Mouse (Mus musculus): ENCODE data around the gene Oprl1. TPM values are rescaled to one million over a fixed set of nuclear protein-coding genes. Genes with fewer than 3 reads are reported as not detected.

The Oprl1 gene
- total and polyA plus RNA-seq, 2 experiments, result 0.06 TPM; not detected in 1

DNA sequence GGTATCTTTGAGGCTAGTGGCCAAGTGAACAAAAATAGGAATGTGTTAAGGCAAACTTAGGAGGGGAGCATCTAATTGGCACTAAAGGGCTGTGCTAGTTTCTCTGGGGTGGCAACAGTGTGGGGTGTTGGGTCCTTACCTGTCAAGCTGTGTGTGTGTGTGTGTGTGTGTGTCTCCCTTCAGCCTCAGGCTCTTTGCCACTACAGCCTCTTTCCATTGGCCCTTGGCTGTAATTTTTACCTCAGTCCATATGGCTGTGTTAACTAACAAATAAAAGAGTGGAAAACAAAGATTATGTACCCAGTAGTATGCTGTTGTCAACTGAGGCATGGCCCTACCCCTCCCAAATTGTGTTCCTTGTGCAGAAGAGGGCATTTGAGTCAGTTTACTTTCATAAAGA is 53.6 kb downstream of the Oprl1 start:
- Histone ChIP-seq H3K79me2 (ENCODE audit: control insufficient read depth, insufficient read depth, low read length) (no peaks in the 10 kb centered on the region), H3K4me1 (ENCODE audit: control insufficient read depth, insufficient read depth, low read length) (no peaks in the 10 kb centered on the region), H3K36me3 (ENCODE audit: control insufficient read depth, insufficient read depth, low read length) (no peaks in the 10 kb centered on the region), H3K27me3 (ENCODE audit: control insufficient read depth, insufficient read depth, low read length) (no peaks in the 10 kb centered on the region), H3K4me3 (ENCODE audit: insufficient read depth, low read depth, low read length) (no peak overlapping the region), H3K9ac (ENCODE audit: low read depth, low read length) (no peak overlapping the region), H3K27ac (replicated peaks; ENCODE audit: insufficient read depth, low read depth, low read length) (no peak overlapping the region)
- DNase-seq (ENCODE audit: extremely low read depth, low read depth, low spot score), result no peak
- TF ChIP-seq POLR2A (IDR thresholded peaks at IDR 0.05; ENCODE audit: extremely low read depth, insufficient read depth, low read length) (no peak), CTCF (IDR thresholded peaks at IDR 0.05; ENCODE audit: low read depth, low read length) (no peak)

DNA sequence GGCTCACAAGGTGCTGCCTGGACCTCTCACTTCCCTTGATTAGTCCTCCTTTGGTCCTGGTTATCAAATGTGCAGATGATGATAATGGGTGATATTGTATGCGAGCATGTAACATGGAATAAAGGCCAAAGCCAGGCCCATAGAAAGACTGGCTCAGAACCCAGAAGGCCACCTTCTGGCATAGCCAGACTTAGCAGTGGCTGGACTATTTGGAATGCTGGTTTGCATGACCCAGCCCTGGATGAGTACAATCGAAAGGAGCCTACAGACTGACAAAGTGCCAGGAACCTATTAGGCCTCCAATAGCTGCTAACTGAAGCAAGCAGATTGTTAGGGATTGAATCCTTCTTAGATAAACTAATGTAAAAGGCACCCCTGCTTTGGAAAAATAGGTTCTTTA is 54.6 kb downstream of the Oprl1 start:
- TF ChIP-seq POLR2A (IDR thresholded peaks at IDR 0.05; ENCODE audit: extremely low read depth, insufficient read depth, low read length), result no peak
- no peak for TF ChIP-seq CTCF (IDR thresholded peaks at IDR 0.05; ENCODE audit: low read depth, low read length)
- no peak overlapping the region for H3K4me3 ChIP-seq (ENCODE audit: insufficient read depth, low read depth, low read length)
- H3K79me2 ChIP-seq (ENCODE audit: control insufficient read depth, insufficient read depth, low read length), result no peaks in the 10 kb centered on the region
- no peak overlapping the region for H3K9ac ChIP-seq (ENCODE audit: low read depth, low read length)
- no peak overlapping the region for H3K27ac ChIP-seq (replicated peaks; ENCODE audit: insufficient read depth, low read depth, low read length)
- no peaks in the 10 kb centered on the region for H3K4me1 ChIP-seq (ENCODE audit: control insufficient read depth, insufficient read depth, low read length)
- no peak for DNase-seq (ENCODE audit: extremely low read depth, low read depth, low spot score)
- WGBS, result 79% methylated on average over 2 of the region's 2 CpGs
- H3K27me3 ChIP-seq (ENCODE audit: control insufficient read depth, insufficient read depth, low read length), result no peaks in the 10 kb centered on the region
- H3K36me3 ChIP-seq (ENCODE audit: control insufficient read depth, insufficient read depth, low read length), result no peaks in the 10 kb centered on the region

Other genes with a start within 250 kb of the Oprl1 start
- gene Abhd16b, start 221.8 kb upstream of the Oprl1 start, total RNA-seq (2014; rRNA removed), result not detected in 2 replicates
- gene Abhd16b, start 221.8 kb upstream of the Oprl1 start, polyA plus RNA-seq (2012; rRNA removed), result not detected in 2 replicates
- 26.2 and 27.1 TPM in 2 replicates for gene Tpd52l2, start 217.9 kb upstream of the Oprl1 start, total RNA-seq (2014; rRNA removed)
- gene Tpd52l2, start 217.9 kb upstream of the Oprl1 start, polyA plus RNA-seq (2012; rRNA removed), result 18.8 and 23.0 TPM in 2 replicates
- gene Dnajc5, start 194.5 kb upstream of the Oprl1 start, total RNA-seq (2014; rRNA removed), result 20.2 and 23.8 TPM in 2 replicates
- gene Dnajc5, start 194.5 kb upstream of the Oprl1 start, polyA plus RNA-seq (2012; rRNA removed), result 28.6 and 30.7 TPM in 2 replicates
- gene Uckl1, start 130.1 kb upstream of the Oprl1 start, total RNA-seq (2014; rRNA removed), result 28.1 and 30.9 TPM in 2 replicates
- gene Uckl1, start 130.1 kb upstream of the Oprl1 start, polyA plus RNA-seq (2012; rRNA removed), result 49.1 and 90.1 TPM in 2 replicates
- 24.3 and 27.3 TPM in 2 replicates for gene Prpf6, start 123.1 kb upstream of the Oprl1 start, total RNA-seq (2014; rRNA removed)
- 11.1 and 13.4 TPM in 2 replicates for gene Prpf6, start 123.1 kb upstream of the Oprl1 start, polyA plus RNA-seq (2012; rRNA removed)
- gene Zfp512b, start 122.2 kb upstream of the Oprl1 start, total RNA-seq (2014; rRNA removed), result 9.5 and 15.1 TPM in 2 replicates
- 16.9 and 28.0 TPM in 2 replicates for gene Zfp512b, start 122.2 kb upstream of the Oprl1 start, polyA plus RNA-seq (2012; rRNA removed)
- 0.54 and 0.55 TPM in 2 replicates for gene Samd10, start 115.8 kb upstream of the Oprl1 start, total RNA-seq (2014; rRNA removed)
- 2.2 and 4.6 TPM in 2 replicates for gene Samd10, start 115.8 kb upstream of the Oprl1 start, polyA plus RNA-seq (2012; rRNA removed)
- not detected in 2 replicates for gene Gm29797, start 58.0 kb upstream of the Oprl1 start, total RNA-seq (2014; rRNA removed)
- not detected in 2 replicates for gene Gm29797, start 58.0 kb upstream of the Oprl1 start, polyA plus RNA-seq (2012; rRNA removed)
- gene Sox18, start 43.4 kb upstream of the Oprl1 start, total RNA-seq (2014; rRNA removed), result 1.4 and 2.9 TPM in 2 replicates
- 8.0 and 9.8 TPM in 2 replicates for gene Sox18, start 43.4 kb upstream of the Oprl1 start, polyA plus RNA-seq (2012; rRNA removed)
- 1.1 and 1.4 TPM in 2 replicates for gene Tcea2, start 34.7 kb upstream of the Oprl1 start, total RNA-seq (2014; rRNA removed)
- 1.8 and 2.8 TPM in 2 replicates for gene Tcea2, start 34.7 kb upstream of the Oprl1 start, polyA plus RNA-seq (2012; rRNA removed)
- 1.5 and 3.2 TPM in 2 replicates for gene Rgs19, start 21.0 kb upstream of the Oprl1 start, total RNA-seq (2014; rRNA removed)
- gene Rgs19, start 21.0 kb upstream of the Oprl1 start, polyA plus RNA-seq (2012; rRNA removed), result 4.5 and 7.8 TPM in 2 replicates
- gene Lkaaear1, start 16.6 kb upstream of the Oprl1 start, total RNA-seq (2014; rRNA removed), result not detected in 2 replicates
- gene Lkaaear1, start 16.6 kb upstream of the Oprl1 start, polyA plus RNA-seq (2012; rRNA removed), result not detected in 2 replicates
- gene Myt1, start 48.3 kb downstream of the Oprl1 start, total RNA-seq (2014; rRNA removed), result not detected in 2 replicates
- not detected in 2 replicates for gene Myt1, start 48.3 kb downstream of the Oprl1 start, polyA plus RNA-seq (2012; rRNA removed)
- 39.2 and 39.5 TPM in 2 replicates for gene Pcmtd2, start 122.8 kb downstream of the Oprl1 start, total RNA-seq (2014; rRNA removed)
- 17.1 and 19.4 TPM in 2 replicates for gene Pcmtd2, start 122.8 kb downstream of the Oprl1 start, polyA plus RNA-seq (2012; rRNA removed)
- gene Polr3k, start 149.3 kb downstream of the Oprl1 start, total RNA-seq (2014; rRNA removed), result 11.7 and 14.0 TPM in 2 replicates
- gene Polr3k, start 149.3 kb downstream of the Oprl1 start, polyA plus RNA-seq (2012; rRNA removed), result 2.9 and 3.8 TPM in 2 replicates